Mouse (Mus musculus) ES-E14 (cell line): Measurements from ENCODE around the gene Akap2. TPM values are rescaled to one million over a fixed set of nuclear protein-coding genes. Genes with fewer than 3 reads are reported as not detected.

Experiments used
- DNase-seq: peaks from one replicate; pipeline ENCODE4 v3.0.0-alpha.2; 2013; ENCODE audit warnings: low read depth, low spot score
- H3K27ac ChIP-seq: 2 replicates; pipeline ENCODE4 v1.5.1; 2012; ENCODE audit warnings: low read depth, mild to moderate bottlenecking, low read length, moderate library complexity, mixed read lengths; ENCODE audit not compliant: poor library complexity, insufficient read depth, severe bottlenecking
- H3K36me3 ChIP-seq: 2 replicates; pipeline ENCODE4 v1.6.1; 2012; ENCODE audit warnings: mild to moderate bottlenecking, low read length, moderate library complexity, mixed read lengths; ENCODE audit not compliant: control insufficient read depth, poor library complexity, insufficient read depth, severe bottlenecking
- H3K4me1 ChIP-seq, 2 experiments: fragments of 150-350 bp in 1 of 2; sonication (generic) in 1 of 2; 2 replicates each; pipeline ENCODE4 v1.6.1; 2012; ENCODE audit warnings: low read length in 2 of 2, mild to moderate bottlenecking in 1 of 2, mixed read lengths in 1 of 2; ENCODE audit not compliant: control insufficient read depth in 2 of 2, insufficient read depth in 2 of 2, poor library complexity in 1 of 2
- H3K4me3 ChIP-seq, 2 experiments: fragments of 150-350 bp in 1 of 2; sonication (generic) in 1 of 2; 2 replicates each; pipeline ENCODE4 v1.5.1; 2012; ENCODE audit warnings: low read length in 2 of 2, low read depth in 1 of 2, mild to moderate bottlenecking in 1 of 2, mixed read lengths in 1 of 2; ENCODE audit not compliant: insufficient read depth in 1 of 2, poor library complexity in 1 of 2, severe bottlenecking in 1 of 2
- H3K9ac ChIP-seq: 2 replicates; pipeline ENCODE4 v1.6.1; 2012; ENCODE audit warnings: low read depth, mild to moderate bottlenecking, low read length, mixed read lengths; ENCODE audit not compliant: poor library complexity, insufficient read depth, severe bottlenecking
- H3K9me3 ChIP-seq: fragments of 150-350 bp; sonication (generic); 2 replicates; pipeline ENCODE4 v1.6.1; 2012; ENCODE audit warnings: low read depth, mild to moderate bottlenecking, low read length; ENCODE audit not compliant: control insufficient read depth, insufficient read depth
- CHD2 ChIP-seq: IDR thresholded peaks from 2 replicates; pipeline ENCODE4 v1.6.1; 2014; ENCODE audit warnings: mild to moderate bottlenecking, low read depth, low read length, inconsistent platforms
- HCFC1 ChIP-seq: IDR thresholded peaks from 2 replicates; pipeline ENCODE4 v1.6.1; 2012; ENCODE audit warnings: low read length, inconsistent platforms, borderline replicate concordance; ENCODE audit not compliant: insufficient read depth
- MAFK ChIP-seq: IDR thresholded peaks from 2 replicates; pipeline ENCODE4 v1.6.1; 2014; ENCODE audit warnings: mild to moderate bottlenecking, low read depth, low read length, inconsistent platforms; ENCODE audit not compliant: insufficient read depth
- ZC3H11A ChIP-seq: IDR thresholded peaks from 2 replicates; pipeline ENCODE4 v1.6.1; 2012; ENCODE audit warnings: low read depth, mild to moderate bottlenecking, inconsistent platforms, low read length, borderline replicate concordance
- ZNF384 ChIP-seq: IDR thresholded peaks from 2 replicates; pipeline ENCODE4 v1.6.1; 2012; ENCODE audit warnings: low read depth, low read length, inconsistent platforms
- in situ Hi-C, 2 experiments: fragments of 600-800 bp; cut with MboI; formaldehyde crosslinking; loops; one replicate each; pipeline ENCODE4 v1.15.1; 2025; ENCODE audit warnings: low sequenced_read_pairs in 2 of 2, inconsistent platforms in 1 of 2; ENCODE audit not compliant: unreplicated experiment in 2 of 2
- total RNA-seq: library from RNA; depleted of rRNA; stranded (reverse); fragments of 300-350 nt; gene quantifications from 2 replicates; pipeline ENCODE4 v1.2.3, GENCODE M21; 2012; rRNA removed

The Akap2 gene
- total RNA-seq, 1 experiment, result 35.7 TPM

DNA sequence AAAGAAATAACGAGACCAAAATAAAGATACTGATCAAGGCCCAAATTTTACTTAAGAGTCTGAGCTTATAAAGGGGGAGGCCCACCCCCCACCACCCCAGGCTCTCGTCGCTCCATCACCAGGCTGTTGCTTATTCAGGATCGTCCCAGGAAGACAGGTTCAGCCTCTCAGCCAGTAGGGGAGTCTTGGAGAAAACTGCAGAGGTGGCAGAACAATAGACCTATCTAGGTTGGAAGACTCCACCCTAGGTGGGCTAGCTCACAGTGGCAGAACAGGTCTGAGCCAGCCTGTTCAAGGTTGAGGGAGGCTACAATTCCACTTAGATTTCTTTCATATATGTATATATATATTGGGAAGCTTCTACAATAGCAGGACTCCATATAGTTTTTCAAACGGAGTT lies 216.7 kb downstream of the Akap2 start:
- H3K27ac ChIP-seq, result no peak overlapping the region
- H3K9ac ChIP-seq, result no peak overlapping the region
- H3K4me3 ChIP-seq, result no peak overlapping the region
- peaks cover 3 to 7% of the 10 kb centered on the region in 2 experiments; a peak in 2 of 4 replicates for H3K4me1 ChIP-seq
- H3K9me3 ChIP-seq, result no peaks in the 10 kb centered on the region
- TF ChIP-seq CHD2 (no peak), MAFK (0 out of 2 replicates have a peak, but pooled peaks have one; percentile 18), HCFC1 (no peak), ZNF384 (no peak), ZC3H11A (no peak)
- no peaks in the 10 kb centered on the region for H3K36me3 ChIP-seq
- no peak for DNase-seq
- in situ Hi-C loops, result no loop called here

DNA sequence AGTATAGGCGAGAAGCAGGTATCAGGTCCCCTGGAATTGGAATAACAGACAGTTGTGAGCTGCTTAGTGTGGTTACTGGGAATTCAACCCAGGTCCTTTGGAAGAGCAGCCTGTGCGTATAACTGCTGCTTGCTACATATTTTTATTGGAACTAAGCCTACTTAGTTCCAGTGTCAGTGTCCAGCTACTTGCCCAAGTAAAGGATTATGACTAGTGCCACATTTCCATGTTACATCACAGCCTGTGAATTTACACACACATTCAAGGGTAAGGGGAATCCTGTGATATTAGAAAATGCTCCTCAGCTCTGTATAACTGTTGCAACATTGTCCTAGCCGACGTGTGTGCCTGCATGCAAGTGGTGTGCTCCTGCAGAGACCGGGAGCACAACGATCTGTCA lies 219.8 kb downstream of the Akap2 start:
- in situ Hi-C loops, result no loop called here

DNA sequence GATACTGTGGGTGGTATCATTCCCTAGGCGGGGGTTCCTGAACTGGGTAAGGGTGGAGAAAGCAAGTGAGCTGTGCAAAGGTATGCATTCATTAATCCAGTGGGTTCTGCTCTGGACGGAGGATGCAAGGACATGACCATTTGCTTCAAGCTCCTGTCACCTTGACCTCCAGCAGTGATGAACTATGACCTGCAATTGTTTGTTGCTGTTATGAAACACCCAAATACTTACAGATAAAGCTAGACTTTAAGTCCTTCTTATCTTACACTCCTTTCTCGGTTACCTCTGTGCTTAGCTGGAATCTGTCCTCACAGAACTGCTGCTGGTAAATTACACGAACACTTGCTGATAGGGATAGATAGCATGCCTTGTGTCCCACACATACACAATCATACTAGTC lies 223.2 kb downstream of the Akap2 start:
- in situ Hi-C loops, result no loop called here
- no peak overlapping the region for H3K4me3 ChIP-seq
- H3K9ac ChIP-seq, result no peak overlapping the region
- no peak for DNase-seq
- TF ChIP-seq HCFC1 (no peak), ZC3H11A (no peak), CHD2 (no peak), MAFK (no peak), ZNF384 (no peak)
- H3K27ac ChIP-seq, result no peak overlapping the region
- no peaks in the 10 kb centered on the region for H3K9me3 ChIP-seq
- peaks cover 13% of the 10 kb centered on the region for H3K36me3 ChIP-seq
- peaks cover 0 to 6% of the 10 kb centered on the region in 2 experiments; a peak in 1 of 4 replicates for H3K4me1 ChIP-seq

More for the DNA sequence above, 219.8 kb downstream of the Akap2 start:
- H3K9ac ChIP-seq, result no peak overlapping the region
- peaks cover 3 to 7% of the 10 kb centered on the region in 2 experiments; a peak in 2 of 4 replicates for H3K4me1 ChIP-seq
- no peak for TF ChIP-seq CHD2
- no peak for TF ChIP-seq ZNF384
- TF ChIP-seq HCFC1, result no peak
- TF ChIP-seq ZC3H11A, result no peak
- TF ChIP-seq MAFK, result no peak
- no peak overlapping the region for H3K27ac ChIP-seq
- H3K9me3 ChIP-seq, result no peaks in the 10 kb centered on the region
- H3K4me3 ChIP-seq, result no peak overlapping the region
- no peaks in the 10 kb centered on the region for H3K36me3 ChIP-seq
- DNase-seq, result no peak

DNA sequence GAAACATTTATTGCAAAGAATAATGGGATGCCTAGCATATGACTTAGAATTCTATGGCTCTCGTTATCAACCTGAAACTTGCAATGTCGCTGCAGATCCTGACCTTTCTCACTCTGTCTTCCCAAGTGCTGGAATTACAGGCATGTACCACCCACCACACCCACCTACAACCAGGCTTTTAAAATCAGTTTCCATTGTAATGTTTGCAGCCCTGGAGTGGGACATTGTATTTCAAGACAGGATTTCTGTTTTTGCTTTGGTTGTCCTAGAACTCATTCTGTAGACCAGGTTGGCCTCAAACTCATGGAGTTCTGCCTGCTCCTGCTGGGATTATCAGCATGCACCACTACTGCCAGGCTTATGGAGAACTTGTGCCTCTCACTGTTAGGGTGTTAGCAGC lies 225.4 kb downstream of the Akap2 start:
- peaks cover 27% of the 10 kb centered on the region for H3K36me3 ChIP-seq
- H3K9me3 ChIP-seq, result no peaks in the 10 kb centered on the region
- in situ Hi-C loops, result no loop called here

More for the DNA sequence above, 225.4 kb downstream of the Akap2 start:
- Histone ChIP-seq H3K4me1 (no peaks in the 10 kb centered on the region; a peak in 1 of 4 replicates), H3K27ac (no peak overlapping the region), H3K9ac (no peak overlapping the region), H3K4me3 (no peak overlapping the region)
- no peak for DNase-seq
- TF ChIP-seq ZC3H11A (no peak), HCFC1 (no peak), ZNF384 (no peak), CHD2 (no peak), MAFK (no peak)

Other genes starting within 250 kb of the Akap2 start
- gene Pakap, start 149.5 kb upstream of the Akap2 start, total RNA-seq, result 5.8 and 7.1 TPM in 2 replicates
- gene D630039A03Rik, start 198.6 kb downstream of the Akap2 start, total RNA-seq, result 0.27 and 0.74 TPM in 2 replicates
- 269 and 401 TPM in 2 replicates for gene Txn1, start 238.8 kb downstream of the Akap2 start, total RNA-seq